ENCODE assay signal across 7 mouse cellular contexts in the genomic region with DNA sequence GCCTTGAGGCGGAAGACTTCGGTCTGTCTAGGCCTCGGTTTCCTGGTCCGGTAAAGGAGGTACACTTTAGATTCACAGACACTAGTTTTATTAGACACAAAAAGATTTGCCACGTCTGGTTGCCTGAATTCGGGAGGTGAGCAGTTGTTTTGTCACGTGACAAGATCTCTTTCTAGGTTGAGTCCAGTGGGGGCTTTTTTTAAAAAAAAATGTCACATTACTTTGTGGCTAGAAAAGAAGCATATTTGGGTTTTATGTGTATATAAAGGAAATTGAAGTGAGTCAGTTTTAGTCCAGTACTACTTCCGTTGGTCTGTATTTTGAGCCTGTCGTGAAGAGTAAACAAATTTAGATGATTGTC. TPM values are rescaled to one million over a fixed set of nuclear protein-coding genes. Genes with fewer than 3 reads are reported as not detected.
A peak's percentile ranks its signal among the peaks of the same experiment; 100 is the strongest.
DNase-seq lines count a peak whose midpoint lies in the region; ATAC-seq lines count a peak whose summit lies in the region.

No protein-coding gene starts in this region.

- H3K27me3 ChIP-seq in megakaryocyte, embryonic 14.5 days (replicated peaks): no peaks in the 10 kb centered on the region
- no peaks in the 10 kb centered on the region for H3K27me3 ChIP-seq in limb, embryonic 13.5 days
- no peaks in the 10 kb centered on the region for H3K27me3 ChIP-seq in stomach, embryonic 15.5 days (replicated peaks)

- peak overlapping the region; percentile 100 for H3K4me3 ChIP-seq in megakaryocyte, embryonic 14.5 days (replicated peaks)
- H3K4me3 ChIP-seq in limb, embryonic 13.5 days: peak overlapping the region; percentile 84
- H3K4me3 ChIP-seq in stomach, embryonic 15.5 days (replicated peaks): peak overlapping the region; percentile 78

- WGBS in limb, embryonic 13.5 days: under 1% methylated on average over 9 of the region's 9 CpGs
- 0% methylated on average over 9 of the region's 9 CpGs for WGBS in stomach, embryonic 15.5 days

- peaks cover 8% of the 10 kb centered on the region; the same call in 1 of the 2 replicates for H3K4me1 ChIP-seq in megakaryocyte, embryonic 14.5 days
- peaks cover 3% of the 10 kb centered on the region for H3K4me1 ChIP-seq in limb, embryonic 13.5 days
- no peaks in the 10 kb centered on the region for H3K4me1 ChIP-seq in stomach, embryonic 15.5 days

- ATAC-seq in megakaryocyte, adult 5-6 weeks (ENCODE audit: poor library complexity, severe bottlenecking): no peak
- peak; percentile 44; the same call in 1 of the 2 replicates for ATAC-seq in erythroid progenitor cell, adult 5-6 weeks (replicated peaks; ENCODE audit: low FRiP score, poor library complexity, severe bottlenecking)
- ATAC-seq in limb, embryonic 13.5 days (ENCODE audit: low FRiP score, low read depth): no peak
- no peak for ATAC-seq in stomach, embryonic 15.5 days (ENCODE audit: insufficient read depth, low FRiP score, low read depth)

- no peaks in the 10 kb centered on the region for H3K9me3 ChIP-seq in megakaryocyte, embryonic 14.5 days
- no peaks in the 10 kb centered on the region for H3K9me3 ChIP-seq in limb, embryonic 13.5 days
- H3K9me3 ChIP-seq in stomach, embryonic 15.5 days: no peaks in the 10 kb centered on the region

- peak overlapping the region; percentile 68 for H3K4me2 ChIP-seq in limb, embryonic 13.5 days (replicated peaks)
- H3K4me2 ChIP-seq in stomach, embryonic 15.5 days: peak overlapping the region; percentile 74

- H3K9ac ChIP-seq in limb, embryonic 13.5 days: peak overlapping the region; percentile 75
- H3K9ac ChIP-seq in stomach, embryonic 15.5 days: peak overlapping the region; percentile 57

- peaks cover 13% of the 10 kb centered on the region for H3K36me3 ChIP-seq in megakaryocyte, embryonic 14.5 days (replicated peaks; ENCODE audit: low read length)
- H3K36me3 ChIP-seq in limb, embryonic 13.5 days: peaks cover 16% of the 10 kb centered on the region
- H3K36me3 ChIP-seq in stomach, embryonic 15.5 days: no peaks in the 10 kb centered on the region

- peak overlapping the region; percentile 67 for H3K27ac ChIP-seq in limb, embryonic 13.5 days
- H3K27ac ChIP-seq in stomach, embryonic 15.5 days: peak overlapping the region; percentile 80

- DNase-seq in thymus, postnatal 14 days: no peak
- DNase-seq in kidney, postnatal 25 days: no peak

RNA-seq across cellular contexts. Expression of gene Kif20b, which starts 0.4 kb away (rescaled TPM):
- polyA plus RNA-seq in megakaryocyte, embryonic 14.5 days (2012; ENCODE audit: insufficient read depth, low replicate concordance): 0.68 and 1.2 TPM in 2 replicates
- 72.8 and 96.1 TPM in 2 replicates for total RNA-seq in megakaryocyte, adult 5-6 weeks (2015)
- 96.4 and 102 TPM in 2 replicates for total RNA-seq in megakaryocyte, adult 5-6 weeks (2017)
- total RNA-seq in erythroid progenitor cell, adult 5-6 weeks (2015; ENCODE audit: low replicate concordance): 189 and 228 TPM in 2 replicates
- 257 and 330 TPM in 2 replicates for total RNA-seq in erythroid progenitor cell, adult 5-6 weeks (2017; ENCODE audit: low replicate concordance)
- 72.1 and 74.6 TPM in 2 replicates for polyA plus RNA-seq in limb, embryonic 13.5 days (2015; fragmentation: Nextera tagmentation; extraction: Ambion mirVana)
- 56.2 and 58.2 TPM in 2 replicates for polyA plus RNA-seq in stomach, embryonic 15.5 days (2015; fragmentation: Nextera tagmentation; extraction: Ambion mirVana)

RNA-seq across cellular contexts. Expression of gene Pank1, which starts 43.3 kb away (rescaled TPM):
- polyA plus RNA-seq in megakaryocyte, embryonic 14.5 days (2012; ENCODE audit: insufficient read depth, low replicate concordance): 0.79 and 1.5 TPM in 2 replicates
- 6.2 and 7.7 TPM in 2 replicates for total RNA-seq in megakaryocyte, adult 5-6 weeks (2015)
- total RNA-seq in megakaryocyte, adult 5-6 weeks (2017): 3.3 and 5.0 TPM in 2 replicates
- 2.9 and 4.0 TPM in 2 replicates for total RNA-seq in erythroid progenitor cell, adult 5-6 weeks (2015; ENCODE audit: low replicate concordance)
- 0.39 and 2.2 TPM in 2 replicates for total RNA-seq in erythroid progenitor cell, adult 5-6 weeks (2017; ENCODE audit: low replicate concordance)
- 6.1 and 7.4 TPM in 2 replicates for polyA plus RNA-seq in limb, embryonic 13.5 days (2015; fragmentation: Nextera tagmentation; extraction: Ambion mirVana)
- polyA plus RNA-seq in stomach, embryonic 15.5 days (2015; fragmentation: Nextera tagmentation; extraction: Ambion mirVana): 7.1 TPM in 2 replicates

Comparison
In these comparisons a context has a peak if more than half of its experiments do, and no peak if none do; other contexts are left out.
1. RNA of gene Kif20b, which starts 0.4 kb away (polyA plus RNA-seq): 72.1 to 74.6 TPM in limb, embryonic 13.5 days and 56.2 to 58.2 TPM in stomach, embryonic 15.5 days; 0.68 to 1.2 TPM in megakaryocyte, embryonic 14.5 days; every median in the first group is over 10 times any median in the second.
2. Peak in every context shown above with its lines, with median percentiles within 50 percentile points of each other: H3K4me3 ChIP-seq.